Mouse (Mus musculus): Measurements from ENCODE around the gene Atp6v0a2.

Atp6v0a2 gene

GRCm38 (mm10) chr5:124636694-124637093 lies 8.3 kb downstream of the Atp6v0a2 start:
- DNase-seq (ENCODE audit: low read depth in 1 of 2, low spot score in 2 of 2), result no peak

DNA sequence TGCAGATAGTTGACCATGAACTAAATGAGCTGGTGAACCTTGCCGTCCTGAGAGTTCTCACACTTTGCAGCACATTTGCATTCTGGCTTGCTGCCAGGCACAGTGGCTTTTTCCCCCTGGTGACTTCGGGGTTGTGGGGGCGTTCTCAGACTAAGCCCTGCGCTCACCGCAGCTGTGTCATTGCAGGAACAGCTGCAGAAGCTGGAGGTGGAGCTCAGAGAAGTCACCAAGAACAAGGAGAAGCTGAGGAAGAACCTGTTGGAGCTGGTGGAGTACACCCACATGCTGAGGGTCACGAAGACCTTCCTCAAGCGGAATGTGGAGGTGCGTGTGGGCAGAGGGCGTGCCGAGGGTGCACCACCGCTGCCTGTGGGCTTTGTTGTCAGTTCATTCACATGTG lies 8.9 kb downstream of the Atp6v0a2 start:
- DNase-seq (ENCODE audit: low read depth in 1 of 2, low spot score in 2 of 2), result no peak

DNA sequence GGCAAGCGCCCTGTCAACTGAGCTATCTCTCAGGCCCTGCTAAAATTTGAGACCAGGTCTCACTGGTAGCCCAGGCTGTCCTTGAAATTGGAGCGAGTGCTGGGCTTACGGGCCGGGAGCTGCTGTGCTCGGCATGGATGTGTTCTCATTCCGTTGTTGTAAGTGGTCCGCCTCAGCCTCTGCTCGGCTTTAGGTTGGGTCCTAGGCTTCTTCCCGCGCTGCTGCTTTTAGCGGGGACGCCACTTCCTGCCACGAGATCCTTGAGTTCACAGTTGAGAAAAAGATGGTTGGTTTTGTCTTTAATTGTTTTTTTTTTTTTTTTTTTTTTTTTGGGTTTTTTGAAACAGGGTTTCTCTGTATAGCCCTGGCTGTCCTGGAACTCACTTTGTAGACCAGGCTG lies 9.5 kb downstream of the Atp6v0a2 start:
- no peak for DNase-seq (ENCODE audit: low read depth in 1 of 2, low spot score in 2 of 2)

DNA sequence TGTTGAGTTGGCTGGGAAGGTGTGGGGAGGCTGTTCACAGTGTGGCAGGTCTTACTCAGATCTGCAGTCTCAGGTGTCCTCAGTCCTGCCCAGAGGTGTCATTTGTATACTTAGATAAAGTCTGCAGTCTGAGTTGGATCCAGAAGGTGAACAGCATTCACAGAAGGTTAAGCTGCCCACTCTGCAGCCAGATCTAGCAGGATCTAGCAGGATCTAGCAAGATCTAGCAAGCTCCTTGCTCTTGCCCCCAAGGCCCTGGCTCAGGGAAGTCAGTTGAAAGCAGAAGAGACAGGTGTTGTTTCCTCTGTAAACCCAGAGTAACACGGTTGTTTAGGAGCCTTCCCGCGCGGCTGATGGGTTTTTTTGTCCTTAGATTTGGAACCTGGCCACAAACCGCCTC lies 85.4 kb downstream of the Atp6v0a2 start:
- DNase-seq (ENCODE audit: low read depth in 1 of 2, low spot score in 2 of 2), result no peak

DNA sequence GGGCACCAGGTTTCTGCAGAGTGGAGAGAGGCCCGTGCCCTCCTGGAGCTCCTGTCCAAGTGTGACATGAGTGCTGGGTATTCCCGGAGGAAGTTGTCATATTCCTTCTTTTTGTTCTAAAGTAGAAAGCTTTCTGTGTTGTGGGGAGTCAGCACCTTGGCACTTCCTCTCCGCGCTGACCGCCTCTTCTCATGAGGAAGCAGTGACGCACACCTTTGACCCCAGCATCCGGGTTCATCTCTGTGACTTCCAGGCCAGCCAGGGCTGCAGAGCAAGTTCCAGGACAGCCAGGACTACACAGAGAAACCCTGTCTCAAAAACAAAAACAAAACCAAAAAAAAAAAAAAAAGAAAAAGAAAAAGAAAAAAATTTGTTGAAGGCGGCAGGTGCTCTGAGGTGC lies 86.8 kb downstream of the Atp6v0a2 start:
- DNase-seq (ENCODE audit: low read depth in 1 of 2, low spot score in 2 of 2), result no peak

GRCm38 (mm10) chr5:124717969-124718368 lies 89.6 kb downstream of the Atp6v0a2 start:
- no peak for DNase-seq (ENCODE audit: low read depth in 1 of 2, low spot score in 2 of 2)

DNA sequence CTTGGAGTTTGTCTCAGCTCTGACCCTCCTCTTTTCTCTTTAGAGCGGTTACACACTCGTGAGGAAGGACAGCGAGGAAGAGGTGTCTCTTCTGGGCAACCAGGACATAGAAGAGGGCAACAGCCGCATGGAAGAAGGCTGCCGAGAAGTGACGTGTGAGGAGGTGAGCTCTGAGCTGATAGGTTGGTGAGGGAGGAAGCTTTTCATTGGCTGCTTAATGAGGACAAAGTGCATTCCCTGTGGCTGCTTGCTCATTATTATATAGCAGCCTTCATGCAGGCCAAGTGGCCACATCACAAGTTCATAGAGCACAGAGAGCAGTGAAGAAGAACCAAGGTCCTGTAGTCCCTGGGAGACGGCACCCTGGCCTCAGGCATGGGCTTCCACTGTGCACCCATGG lies 90.0 kb downstream of the Atp6v0a2 start:
- DNase-seq (ENCODE audit: low read depth in 1 of 2, low spot score in 2 of 2), result no peak

GRCm38 (mm10) chr5:124723125-124723524 lies 94.7 kb downstream of the Atp6v0a2 start:
- no peak for DNase-seq (ENCODE audit: low read depth in 1 of 2, low spot score in 2 of 2)

DNA sequence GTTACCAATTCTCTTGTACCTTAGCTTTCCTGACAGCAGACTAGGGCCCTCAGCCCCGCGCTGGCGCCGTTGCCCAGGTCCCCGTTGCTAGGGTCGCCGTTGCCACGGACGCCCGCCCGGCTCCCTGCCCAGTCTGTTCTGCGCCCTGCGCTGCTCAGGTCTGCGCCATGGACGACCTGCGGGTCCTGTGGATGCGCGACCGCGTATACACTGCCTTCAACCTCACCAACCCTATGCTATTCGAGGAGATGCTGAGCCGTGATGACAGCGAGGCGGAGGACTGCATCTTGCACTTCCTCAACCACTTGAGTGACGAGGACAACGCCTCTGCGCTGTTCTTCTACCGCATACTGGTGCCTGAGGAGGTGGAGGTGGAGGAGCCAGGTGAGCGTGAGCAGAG lies 96.6 kb downstream of the Atp6v0a2 start, which contains the start of gene Dnah10:
Gene Dnah10 (plus strand): TSS at position 89 of the 400 bp plus-strand sequence.
- no peak for DNase-seq (ENCODE audit: low read depth in 1 of 2, low spot score in 2 of 2)

- no peak for DNase-seq (ENCODE audit: low read depth in 1 of 2, low spot score in 2 of 2)
Measured at GRCm38 (mm10) chr5:124729662-124730206, 101.4 kb downstream of the Atp6v0a2 start.

DNA sequence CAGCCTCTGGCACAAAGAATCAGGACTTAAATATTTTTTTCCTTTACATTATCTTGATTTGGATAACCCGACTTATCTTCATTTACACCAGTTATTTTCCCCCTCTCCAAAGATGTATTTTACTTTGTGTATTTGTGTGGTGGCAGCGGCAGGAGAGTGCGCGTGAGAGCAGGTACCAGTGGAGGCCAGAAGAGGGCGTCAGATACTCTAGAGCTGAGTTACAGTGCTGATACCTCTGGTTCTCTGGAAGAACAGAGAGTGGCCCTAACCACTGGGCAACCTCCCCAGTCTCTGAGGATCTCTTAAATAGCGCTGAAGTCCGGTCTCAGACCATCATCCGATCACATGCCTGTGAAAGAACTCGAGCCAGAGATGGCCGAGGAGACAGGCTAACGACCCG lies 105.6 kb downstream of the Atp6v0a2 start:
- DNase-seq (ENCODE audit: low read depth in 1 of 2, low spot score in 2 of 2), result no peak

- DNase-seq (ENCODE audit: low read depth in 1 of 2, low spot score in 2 of 2), result no peak
Measured at GRCm38 (mm10) chr5:124741898-124742599, 113.7 kb downstream of the Atp6v0a2 start.

GRCm38 (mm10) chr5:124743841-124744240 lies 115.5 kb downstream of the Atp6v0a2 start:
- no peak for DNase-seq (ENCODE audit: low read depth in 1 of 2, low spot score in 2 of 2)

DNA sequence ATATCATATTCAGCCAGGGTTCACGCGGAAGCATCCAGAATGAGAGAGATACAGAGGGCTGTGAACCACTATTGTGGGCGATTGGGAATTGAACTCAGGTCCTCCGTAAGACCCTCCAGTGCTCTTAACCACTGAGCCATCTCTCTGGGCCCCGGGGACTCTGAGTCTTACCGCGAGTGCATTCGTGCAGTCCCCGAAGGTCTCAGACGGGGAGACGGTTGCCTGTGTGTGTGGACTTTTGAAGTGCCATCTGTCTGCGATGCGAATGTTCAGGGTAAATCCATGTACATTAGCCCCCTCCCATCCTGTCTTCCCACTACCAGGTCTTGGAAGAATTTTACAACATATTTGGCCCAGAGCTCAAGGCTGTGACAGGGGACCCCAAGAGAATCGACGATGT lies 117.8 kb downstream of the Atp6v0a2 start:
- DNase-seq (ENCODE audit: low read depth in 1 of 2, low spot score in 2 of 2), result no peak

- DNase-seq (ENCODE audit: low read depth in 1 of 2, low spot score in 2 of 2), result no peak
Measured at GRCm38 (mm10) chr5:124748296-124748695, 119.9 kb downstream of the Atp6v0a2 start.

- no peak for DNase-seq (ENCODE audit: low read depth in 1 of 2, low spot score in 2 of 2)
Measured at GRCm38 (mm10) chr5:124751656-124752055, 123.3 kb downstream of the Atp6v0a2 start.

DNA sequence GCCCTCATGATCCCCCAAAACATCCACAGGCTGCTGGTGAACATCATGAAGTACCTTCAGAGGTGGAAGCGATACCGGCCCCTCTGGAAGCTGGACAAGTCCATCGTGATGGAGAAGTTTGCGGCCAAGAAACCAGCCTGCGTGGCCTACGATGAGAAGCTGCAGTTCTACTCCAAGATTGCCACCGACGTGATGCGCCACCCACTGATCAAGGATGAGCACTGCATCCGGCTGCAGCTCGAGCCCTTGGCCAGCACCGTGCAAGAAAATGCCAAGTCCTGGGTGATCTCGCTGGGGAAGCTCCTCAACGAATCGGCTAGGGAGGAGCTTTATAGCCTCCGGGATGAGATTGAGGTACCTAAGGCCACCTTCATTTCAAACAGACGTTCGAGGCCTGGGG lies 132.6 kb downstream of the Atp6v0a2 start:
- DNase-seq (ENCODE audit: low read depth in 1 of 2, low spot score in 2 of 2), result no peak

GRCm38 (mm10) chr5:124761787-124762186 lies 133.4 kb downstream of the Atp6v0a2 start:
- DNase-seq (ENCODE audit: low read depth in 1 of 2, low spot score in 2 of 2), result no peak

Data from monocyte, adult 2 months (primary cell).